Mouse (Mus musculus) right cerebral cortex, postnatal 36 days (tissue): ENCODE data around the gene Igtp.
"Not testable (repeated sequence)": the region's sequence is repeated elsewhere in the genome, so short reads cannot be mapped to it uniquely, and the experiment has no call there.

ENCODE experiments used
- DNase-seq, 2 experiments: peaks; one replicate each; pipeline ENCODE4 v3.0.0; 2022; ENCODE audit warnings: low spot score in 2 of 2, mixed read lengths in 1 of 2

Igtp gene

GRCm38 (mm10) chr11:58213673-58214342 lies 14.5 kb downstream of the Igtp start:
- no peak for DNase-seq

DNA sequence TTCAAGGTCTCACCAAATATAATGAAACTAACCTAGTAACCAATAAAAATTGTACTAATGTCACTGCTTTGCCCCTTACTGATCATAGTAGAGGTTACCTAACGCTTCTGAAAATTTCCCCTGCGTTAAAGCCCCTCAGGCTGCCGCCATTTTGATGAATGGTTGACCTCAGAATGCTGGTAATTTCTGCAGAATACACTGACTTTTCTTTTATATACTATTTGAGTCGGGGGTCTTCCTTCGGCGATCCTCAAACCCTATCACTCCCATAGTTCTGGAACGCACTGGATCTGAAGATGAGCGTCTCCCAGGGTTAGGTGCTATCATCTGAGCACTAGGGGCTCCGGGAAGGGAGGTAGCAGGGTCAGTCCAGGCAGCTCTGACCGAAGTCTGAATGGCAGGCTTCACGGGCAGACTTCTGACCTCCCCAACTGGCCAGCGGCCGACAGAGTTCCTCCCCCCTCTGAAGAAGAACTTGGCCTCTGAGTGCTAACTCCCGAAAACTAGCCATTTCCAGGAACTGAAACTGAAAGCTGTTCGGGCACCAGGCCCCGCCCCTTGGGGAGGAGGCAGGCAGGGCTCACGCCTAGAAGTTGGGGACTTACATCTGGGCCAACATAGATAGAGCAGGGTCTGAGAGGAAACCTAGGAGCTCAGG lies 15.2 kb downstream of the Igtp start:
- peak in 1 of 2 experiments; percentile 25 for DNase-seq

- DNase-seq: not testable (repeated sequence)
Observed at GRCm38 (mm10) chr11:58215049-58215430, 15.7 kb downstream of the Igtp start.

DNA sequence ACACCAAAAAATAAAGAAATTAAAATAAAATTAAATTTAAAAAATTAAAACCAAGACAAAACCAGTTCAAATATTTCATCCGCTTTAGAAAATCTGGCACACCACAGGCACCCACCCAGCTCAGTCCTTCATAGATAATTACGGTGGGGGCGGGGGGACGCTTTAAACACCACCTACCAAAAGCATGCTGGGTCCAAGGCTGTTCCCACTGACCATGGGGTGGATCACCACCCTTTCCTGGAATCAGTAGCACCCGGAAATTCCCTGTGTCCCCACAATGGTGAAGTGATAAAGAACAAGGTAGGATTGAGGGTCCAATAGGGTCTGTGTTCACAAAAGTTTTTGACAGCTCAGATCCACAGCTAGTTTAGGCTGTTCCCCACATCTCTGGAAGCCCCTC lies 16.5 kb downstream of the Igtp start:
- DNase-seq: no peak

GRCm38 (mm10) chr11:58216823-58217222 lies 17.5 kb downstream of the Igtp start:
- DNase-seq: no peak

GRCm38 (mm10) chr11:58223751-58224150 lies 24.4 kb downstream of the Igtp start:
- DNase-seq: no peak

DNA sequence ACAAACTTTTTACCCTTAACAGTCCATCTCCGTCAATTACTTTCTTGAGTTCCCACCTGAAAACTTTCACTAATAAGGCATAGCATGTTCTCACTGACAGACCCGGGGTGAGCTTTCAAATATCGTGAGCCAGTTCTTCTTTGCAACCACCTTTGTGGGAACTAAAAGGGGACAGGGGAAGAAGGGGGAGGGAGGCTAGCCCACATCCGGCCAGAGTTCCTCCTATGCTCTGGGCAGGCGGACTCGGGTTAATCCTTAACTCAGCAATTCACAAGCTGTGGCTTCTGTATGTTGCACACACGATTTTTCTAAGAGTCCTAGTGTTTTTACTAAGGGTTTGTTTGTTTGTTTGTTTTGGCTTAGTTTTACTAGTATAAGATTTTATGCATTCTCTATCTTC lies 25.0 kb downstream of the Igtp start:
- no peak for DNase-seq

GRCm38 (mm10) chr11:58224872-58225271 lies 25.5 kb downstream of the Igtp start:
- not testable (repeated sequence) for DNase-seq

DNA sequence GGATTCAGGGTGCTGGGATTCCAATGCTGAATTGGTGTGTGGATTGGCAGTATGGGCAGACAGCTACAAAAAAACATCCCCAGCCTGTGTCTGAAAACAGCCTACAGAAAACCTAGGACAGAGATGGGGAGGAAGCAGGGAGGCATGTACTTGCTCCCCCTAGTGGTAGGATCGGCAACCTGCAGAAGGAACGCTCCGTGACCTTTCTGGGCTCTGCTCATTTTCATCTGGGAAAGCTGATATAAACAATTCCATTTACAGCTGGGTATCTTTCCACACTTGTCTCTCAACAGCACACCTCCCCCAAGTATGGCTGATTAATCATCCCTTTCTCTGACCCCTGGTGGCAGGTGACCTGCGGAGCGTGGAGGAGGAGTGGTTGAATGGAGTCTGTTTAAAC lies 26.3 kb downstream of the Igtp start:
- DNase-seq: peak; percentile 12 to 32

GRCm38 (mm10) chr11:58226425-58226824 lies 27.1 kb downstream of the Igtp start:
- no peak for DNase-seq

- DNase-seq: not testable (repeated sequence)
Observed at GRCm38 (mm10) chr11:58228021-58228420, 28.7 kb downstream of the Igtp start.

GRCm38 (mm10) chr11:58230396-58230910 lies 31.1 kb downstream of the Igtp start:
- DNase-seq: no peak

DNA sequence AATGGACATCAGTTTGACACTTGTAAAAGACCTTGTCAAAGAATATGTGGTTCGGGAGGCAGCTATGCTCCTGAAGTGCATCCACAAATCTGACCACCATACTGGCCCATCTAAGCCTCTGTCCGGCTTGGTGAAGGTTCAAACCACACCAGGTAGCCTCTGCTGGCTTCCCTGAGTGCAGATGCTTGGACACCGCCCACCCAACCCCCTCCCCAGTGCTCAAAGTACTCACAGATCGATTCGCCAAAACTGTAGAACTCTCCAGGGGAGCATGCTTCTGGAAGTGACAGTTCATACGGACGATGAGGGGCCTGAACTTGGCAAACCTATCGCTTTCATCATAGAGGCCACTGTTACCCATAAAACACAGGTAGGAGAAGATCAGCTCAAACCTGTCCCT lies 31.8 kb downstream of the Igtp start:
- DNase-seq: no peak

- DNase-seq: not testable (repeated sequence)
Observed at GRCm38 (mm10) chr11:58234551-58234950, 35.2 kb downstream of the Igtp start.

- DNase-seq: no peak
Observed at GRCm38 (mm10) chr11:58235152-58235551, 35.8 kb downstream of the Igtp start.

GRCm38 (mm10) chr11:58238840-58239791 lies 39.8 kb downstream of the Igtp start:
- no peak for DNase-seq

DNA sequence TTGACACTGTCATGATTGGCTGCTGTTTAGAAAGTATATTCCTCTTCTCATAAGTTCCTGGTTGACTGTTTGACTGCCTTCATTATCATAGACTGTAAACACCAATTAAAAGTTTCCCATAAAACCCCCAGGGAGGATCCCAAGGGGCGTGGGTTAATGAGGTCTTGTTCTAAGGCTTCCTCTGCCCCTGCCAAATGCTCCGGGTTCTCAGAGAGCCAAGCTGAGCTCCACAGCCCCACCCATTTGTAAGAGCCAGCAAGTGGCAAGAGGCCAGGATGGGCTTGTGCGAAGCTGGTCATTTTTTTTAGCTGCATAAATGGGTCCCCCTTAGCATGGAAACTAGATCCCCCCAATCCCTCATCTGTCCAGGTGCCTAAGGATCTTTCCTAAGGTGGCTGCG lies 47.9 kb downstream of the Igtp start:
- no peak for DNase-seq

DNA sequence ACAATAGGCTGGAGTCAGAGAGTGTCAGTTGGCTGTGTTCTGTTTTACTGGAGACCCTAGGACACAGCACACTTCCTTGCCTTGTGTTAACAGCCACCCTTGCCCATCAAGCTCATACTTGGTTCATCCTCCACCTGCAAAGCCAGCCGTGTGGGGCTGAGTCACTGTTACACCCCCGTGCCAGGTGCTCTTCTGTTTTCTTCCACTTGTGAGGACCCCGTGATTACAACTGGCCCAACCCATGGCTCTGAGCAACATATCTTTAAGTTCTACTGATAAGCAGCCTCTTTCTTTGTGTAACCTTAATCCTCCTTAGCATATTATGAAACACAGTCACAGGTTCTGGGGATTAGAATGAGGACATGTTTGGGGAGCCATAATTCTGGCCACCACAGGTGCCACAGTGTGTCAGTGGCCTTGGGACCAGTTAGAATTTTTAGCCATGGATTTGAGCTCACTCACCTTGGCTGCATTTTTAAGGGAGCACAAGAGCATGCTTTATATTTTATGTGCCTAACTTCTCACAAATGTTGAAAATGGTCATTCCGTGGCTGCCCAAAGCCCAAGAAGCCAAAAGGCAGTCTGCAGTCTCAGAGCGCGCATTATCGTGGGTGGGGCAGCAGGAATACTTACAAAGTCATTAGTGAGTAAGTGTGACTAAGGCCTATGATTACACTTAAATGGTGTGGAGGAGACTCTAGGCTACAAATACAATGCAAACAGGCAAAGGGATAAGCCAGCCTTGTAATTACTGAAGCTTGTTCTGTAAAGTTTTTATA lies 50.0 kb downstream of the Igtp start:
- no peak for DNase-seq

- DNase-seq: no peak
Observed at GRCm38 (mm10) chr11:58250550-58250949, 51.2 kb downstream of the Igtp start.

DNA sequence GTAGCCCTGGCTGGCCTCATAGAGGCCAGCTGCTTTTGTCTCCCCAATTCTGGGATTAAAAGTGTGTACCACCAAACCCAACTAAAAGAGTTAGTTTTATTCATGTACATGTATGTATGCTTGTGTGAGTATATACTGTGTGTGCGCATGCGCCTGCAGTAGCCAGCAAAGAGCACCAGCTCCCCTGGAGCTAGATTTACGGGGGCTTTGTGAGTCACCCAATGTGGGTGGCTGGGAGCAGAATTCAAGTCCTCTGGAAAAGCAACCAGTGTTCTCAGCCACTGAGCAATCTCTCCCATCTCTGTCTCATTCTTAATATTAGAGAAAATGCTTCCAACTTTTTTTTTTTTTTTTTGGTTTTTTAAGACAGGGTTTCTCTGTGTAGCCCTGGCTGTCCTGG lies 55.1 kb downstream of the Igtp start:
- peak; percentile 4 to 14 for DNase-seq
